Mouse (Mus musculus) ES-Bruce4 (cell line): ENCODE results near the gene Asb16.

Experiments
- CTCF ChIP-seq: IDR thresholded peaks from one replicate; pipeline ENCODE4 v1.8.1; 2011; ENCODE audit warnings: low read depth, low read length
- EP300 ChIP-seq: IDR thresholded peaks from 2 replicates; pipeline ENCODE4 v1.6.1; 2011; ENCODE audit warnings: low read depth, low read length; ENCODE audit not compliant: insufficient read depth
- POLR2A ChIP-seq: IDR thresholded peaks from one replicate; pipeline ENCODE4 v1.8.1; 2011; ENCODE audit warnings: low read length; ENCODE audit not compliant: insufficient read depth

GRCm38 (mm10) chr11:102294887-102295597, 26.5 kb downstream of the Asb16 start:
- TF ChIP-seq CTCF: no peak
- no peak for TF ChIP-seq POLR2A
- no peak for TF ChIP-seq EP300
